Mouse (Mus musculus): Measurements from ENCODE around the gene Msh4.

Gene Msh4

DNA sequence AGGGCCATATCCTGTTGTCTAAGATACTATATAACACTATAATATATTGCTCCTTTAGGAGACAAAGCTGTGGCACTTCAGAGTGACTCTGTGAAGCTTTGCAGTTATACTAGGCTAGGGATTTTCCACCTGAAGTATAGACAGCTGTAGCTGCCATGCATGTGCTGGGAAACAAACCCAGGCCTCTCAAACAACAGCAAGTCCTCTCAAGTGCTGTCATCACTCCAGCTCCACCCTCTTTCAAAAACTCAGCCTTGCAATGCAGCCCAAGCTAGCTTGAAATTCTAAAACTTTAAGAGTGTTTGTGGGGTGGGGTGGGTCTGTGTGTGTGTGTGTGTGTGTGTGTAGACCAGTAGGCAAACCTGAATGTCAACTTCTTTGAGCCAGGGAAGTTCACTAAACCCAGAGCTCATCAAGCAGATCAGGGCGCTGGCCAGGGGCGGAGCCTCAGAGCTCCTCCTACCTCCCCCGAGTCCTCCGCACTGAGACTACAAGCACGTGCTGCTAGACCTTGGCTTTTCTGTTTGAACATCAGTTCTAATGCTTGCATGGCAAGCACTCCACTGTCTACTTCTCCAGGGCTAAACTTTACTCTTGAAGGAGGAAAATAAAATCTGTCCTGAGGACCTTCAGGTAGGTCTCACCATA is 56.4 kb downstream of the Msh4 start:
- in situ Hi-C loops (cut with MboI, MseI) = no loop called here

DNA sequence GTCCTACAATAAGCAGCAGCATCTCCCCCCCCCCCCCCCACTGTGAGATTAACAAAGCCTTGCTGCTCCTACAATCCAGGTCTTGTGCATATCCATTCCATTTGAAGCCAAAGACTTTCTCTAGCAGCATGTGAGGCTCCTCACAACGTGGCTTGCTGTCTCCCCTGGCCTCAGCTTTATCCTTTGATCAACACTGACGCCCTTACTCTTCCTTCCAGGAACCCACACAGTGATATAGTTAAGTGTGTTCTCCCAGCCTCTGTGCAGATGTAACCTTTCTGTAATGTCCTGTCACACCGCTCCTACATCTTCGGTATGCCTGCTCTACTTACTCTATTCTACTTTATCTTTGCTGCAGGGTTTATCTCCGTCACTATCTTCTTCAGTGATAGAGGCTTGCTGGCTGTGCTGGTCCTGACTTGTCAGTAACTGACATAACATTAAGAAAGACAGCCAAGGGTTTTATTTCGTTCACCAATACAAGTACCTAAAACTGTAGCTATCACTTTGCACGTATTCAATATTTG is 58.7 kb downstream of the Msh4 start:
- in situ Hi-C loops (cut with MboI, MseI) = no loop called here

DNA sequence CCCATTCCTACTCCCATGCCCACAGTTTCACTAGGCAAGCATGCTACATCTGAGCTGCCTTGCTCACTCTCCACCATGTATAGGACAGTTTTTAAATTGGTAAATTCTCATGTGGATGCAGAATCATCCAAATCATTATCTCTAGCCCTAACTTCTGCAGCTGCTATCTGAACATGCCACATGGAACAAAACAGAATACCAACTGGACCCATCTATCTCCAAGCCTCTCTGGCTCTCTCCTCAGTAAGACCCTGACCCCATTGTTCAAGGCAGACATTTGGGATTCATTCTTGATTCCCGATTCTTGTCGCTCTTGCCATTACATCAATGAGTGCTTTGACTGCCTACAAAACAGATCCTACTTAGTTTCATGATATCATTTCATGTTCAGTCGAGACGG is 59.8 kb downstream of the Msh4 start:
- in situ Hi-C loops (cut with MboI, MseI) = no loop called here

DNA sequence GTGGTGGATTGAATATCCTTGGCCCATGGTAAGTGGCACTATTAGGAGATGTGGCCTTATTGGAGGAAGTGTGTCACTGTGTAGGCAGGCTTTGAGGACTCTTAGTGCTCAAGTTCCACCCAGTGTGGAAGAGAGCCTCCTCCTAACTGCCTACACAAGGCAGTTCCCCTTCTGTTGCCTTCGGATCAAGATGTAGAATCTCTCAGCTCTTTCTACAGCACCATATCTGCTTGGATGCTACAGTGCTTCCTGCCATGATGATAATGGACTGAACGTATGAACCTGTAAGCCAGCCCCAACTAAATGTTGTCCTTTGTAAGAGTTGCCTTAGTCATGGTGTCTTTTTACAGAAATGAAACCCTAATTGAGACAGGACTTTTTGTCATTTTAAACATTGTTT is 60.4 kb downstream of the Msh4 start:
- in situ Hi-C loops (cut with MboI, MseI) = no loop called here

DNA sequence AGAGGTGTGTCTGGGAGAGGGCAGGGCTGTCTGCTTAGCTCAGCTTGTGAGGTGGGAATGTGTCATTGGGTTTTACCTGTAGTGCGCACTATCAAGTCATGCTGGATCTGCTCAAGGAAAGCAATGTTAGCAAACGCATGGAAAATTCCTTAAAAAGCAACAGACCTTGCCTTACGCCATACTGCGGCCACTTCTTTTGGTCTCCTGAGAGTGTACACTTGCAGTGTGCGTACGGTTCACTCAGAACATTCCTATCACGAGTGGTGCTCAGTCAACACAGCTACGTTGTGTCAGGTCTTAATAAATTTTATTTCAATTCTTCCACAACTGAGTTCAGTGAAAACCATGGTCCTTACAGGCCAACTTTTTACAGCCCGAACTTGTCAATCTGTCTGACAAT is 61.2 kb downstream of the Msh4 start:
- in situ Hi-C loops (cut with MboI, MseI) = no loop called here

DNA sequence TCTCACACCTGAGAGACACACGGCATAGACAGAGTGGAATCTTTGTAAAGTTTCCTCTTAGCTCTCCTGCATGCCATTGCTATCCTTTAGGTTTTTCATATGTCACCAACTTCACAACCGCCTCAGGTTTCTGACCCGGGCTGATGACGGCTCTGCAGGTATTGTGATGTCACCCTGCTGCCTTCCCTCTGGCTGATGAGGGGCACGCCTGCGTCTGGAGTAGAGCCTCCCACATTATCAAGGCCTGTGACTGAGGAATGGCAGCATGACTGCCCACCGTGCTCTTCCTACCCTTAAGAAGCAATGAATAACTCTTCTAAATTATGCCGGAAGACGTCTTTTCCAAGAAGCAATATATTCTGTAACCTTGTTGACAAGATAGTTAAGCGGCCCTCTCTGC is 61.9 kb downstream of the Msh4 start, which contains the start of gene Asb17:
Gene Asb17 (plus strand): TSS at position 180 of the 400 bp plus-strand sequence.
- in situ Hi-C loops (cut with MboI, MseI) = no loop called here

DNA sequence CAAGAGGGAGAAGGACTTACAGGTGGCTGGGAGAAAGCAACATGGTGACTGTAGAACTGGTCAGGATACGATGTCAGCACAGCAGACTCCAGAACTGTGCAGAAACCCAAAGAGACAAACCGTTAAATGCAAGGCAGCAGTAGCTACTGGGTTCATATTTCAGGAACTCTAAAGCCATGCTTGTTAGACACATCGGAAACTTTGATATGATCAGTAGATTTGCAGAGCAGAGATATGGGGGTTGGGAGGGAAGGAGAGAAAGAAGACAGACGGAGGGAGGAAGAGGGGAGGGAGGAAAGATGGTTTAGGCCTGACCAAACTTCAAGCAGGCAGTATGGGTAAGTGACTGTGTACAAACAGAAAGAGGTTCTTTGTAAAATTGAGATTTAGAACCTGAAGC is 68.3 kb downstream of the Msh4 start:
- in situ Hi-C loops (cut with MboI, MseI) = loop anchor here (10.0 kb wide), 1 partner anchor 1947 kb away; no protein-coding TSS in a partner anchor

DNA sequence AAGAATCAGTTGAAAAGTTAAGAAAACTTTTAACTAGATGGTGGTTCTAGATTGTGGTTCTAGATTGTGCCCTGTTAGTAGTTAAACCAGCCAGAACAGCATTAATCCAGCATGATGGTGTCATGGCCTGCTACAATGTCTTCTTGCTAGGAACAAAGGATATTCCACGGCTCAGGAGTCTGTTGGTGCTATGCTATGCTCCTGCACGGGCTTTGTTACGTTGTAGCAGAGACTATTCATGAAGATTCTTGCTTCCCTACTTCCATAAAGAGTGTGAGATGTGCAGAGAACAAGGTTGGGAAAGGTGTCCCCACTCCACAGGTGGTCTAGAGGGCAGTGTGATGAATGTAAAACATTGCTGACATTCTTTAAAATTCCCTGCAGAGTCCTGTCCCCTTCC is 69.6 kb downstream of the Msh4 start:
- in situ Hi-C loops (cut with MboI, MseI) = loop anchor here (10.0 kb wide), 1 partner anchor 1948 kb away; no protein-coding TSS in a partner anchor

DNA sequence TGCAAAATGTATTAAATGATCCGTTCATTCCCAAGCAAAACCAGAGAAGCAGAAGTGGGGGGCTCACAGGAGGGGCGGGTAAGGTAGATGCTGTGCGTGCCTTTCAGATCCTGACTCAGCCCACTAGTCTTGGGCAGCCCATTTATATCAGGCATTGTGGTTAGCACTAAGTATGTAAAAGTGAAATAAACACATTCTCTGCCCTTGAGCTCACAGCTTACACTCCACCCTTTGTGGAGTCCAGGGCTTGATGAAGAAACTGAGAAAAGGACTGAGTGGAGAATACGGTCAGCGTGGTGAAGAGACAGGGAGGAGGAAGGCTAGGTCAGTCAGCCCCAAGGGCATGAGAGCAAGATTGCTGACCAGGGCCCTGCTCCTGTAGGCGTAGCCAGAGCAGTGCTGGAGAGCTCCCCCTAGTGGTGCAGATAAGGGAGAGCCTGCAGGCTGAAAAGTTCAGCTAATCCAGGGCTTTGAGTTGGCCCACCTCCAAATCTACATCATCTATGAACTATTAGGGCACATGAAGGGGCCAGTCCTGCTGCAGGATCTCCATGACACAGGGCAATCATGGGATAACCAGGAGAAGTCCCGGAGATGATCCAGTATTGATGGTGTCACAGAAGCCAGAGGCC is 70.4 kb downstream of the Msh4 start:
- in situ Hi-C loops (cut with MboI, MseI) = loop anchor here (10.0 kb wide), 1 partner anchor 1949 kb away; no protein-coding TSS in a partner anchor

DNA sequence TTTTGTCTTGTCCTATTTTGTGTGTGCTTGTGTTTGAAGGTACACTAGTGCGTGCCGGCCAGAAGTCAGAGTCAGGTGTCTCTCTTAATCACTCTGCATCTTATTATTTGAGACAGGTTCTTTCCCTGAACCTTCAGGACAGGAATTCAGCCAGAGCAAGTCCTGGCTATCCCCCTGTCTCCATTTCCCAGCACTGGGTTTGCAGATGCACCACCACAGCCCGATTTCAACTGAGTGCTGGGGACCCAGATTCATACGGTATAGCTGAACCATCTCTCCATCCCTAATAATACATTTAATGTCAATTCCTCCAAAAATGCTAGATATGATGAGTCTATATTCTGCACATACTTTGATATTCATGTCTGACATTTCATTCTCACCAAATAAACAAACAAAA is 71.9 kb downstream of the Msh4 start:
- in situ Hi-C loops (cut with MboI, MseI) = loop anchor here (10.0 kb wide), 1 partner anchor 1951 kb away; no protein-coding TSS in a partner anchor

DNA sequence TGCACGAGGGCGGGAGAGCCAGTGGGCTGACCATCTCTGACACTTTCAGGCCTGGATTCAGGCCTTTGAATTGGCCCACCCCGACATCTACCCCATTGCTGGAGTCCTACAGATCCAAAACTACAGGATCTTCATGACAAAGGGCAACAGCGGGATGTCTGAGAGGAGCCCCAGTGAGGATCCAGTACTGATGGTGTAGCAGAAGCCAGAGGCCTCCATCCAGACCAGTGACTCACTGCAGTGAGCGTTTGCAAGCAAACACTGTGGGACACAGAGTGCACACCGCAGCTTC is 73.3 kb downstream of the Msh4 start:
- in situ Hi-C loops (cut with MboI, MseI) = loop anchor here (10.0 kb wide), 1 partner anchor 1952 kb away; no protein-coding TSS in a partner anchor

DNA sequence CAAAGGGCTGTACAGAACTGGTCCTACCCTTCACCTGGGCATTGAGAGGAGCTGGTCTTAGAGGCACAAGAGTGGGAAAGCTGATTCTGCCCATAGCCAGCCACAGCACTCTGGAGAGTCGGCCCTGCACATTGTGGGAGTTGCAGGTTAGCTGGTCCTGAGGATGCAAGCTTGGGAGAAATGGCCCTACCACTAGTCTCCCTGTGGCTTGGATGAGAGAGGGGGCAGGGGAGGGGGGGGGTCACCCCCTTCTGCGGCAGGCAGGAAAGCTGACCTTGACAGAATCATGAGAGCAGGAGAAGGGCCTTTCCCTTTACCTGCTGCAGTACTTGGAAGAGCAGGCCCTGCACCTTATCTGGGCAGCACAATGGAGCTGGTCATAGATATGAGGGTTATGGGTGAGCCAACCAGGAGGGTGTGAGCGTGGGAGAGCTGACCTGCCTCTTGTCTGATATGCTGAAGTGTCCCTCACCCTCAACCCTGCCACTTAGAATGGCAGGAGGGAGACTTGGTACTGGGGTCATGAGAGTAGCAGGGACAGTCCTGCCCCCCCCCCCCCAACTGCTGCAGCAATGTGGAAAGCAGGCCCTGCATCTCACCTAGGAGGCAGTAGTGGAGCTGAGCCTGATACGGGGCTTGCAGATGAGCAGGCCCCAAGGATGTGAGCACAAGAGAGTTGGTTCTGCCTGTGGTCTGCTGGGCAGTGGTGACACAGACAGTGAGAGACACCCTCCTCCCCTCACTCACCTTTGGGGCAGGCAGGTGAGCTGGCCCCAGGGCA is 73.9 kb downstream of the Msh4 start:
- in situ Hi-C loops (cut with MboI, MseI) = loop anchor here (10.0 kb wide), 1 partner anchor 1953 kb away; no protein-coding TSS in a partner anchor

DNA sequence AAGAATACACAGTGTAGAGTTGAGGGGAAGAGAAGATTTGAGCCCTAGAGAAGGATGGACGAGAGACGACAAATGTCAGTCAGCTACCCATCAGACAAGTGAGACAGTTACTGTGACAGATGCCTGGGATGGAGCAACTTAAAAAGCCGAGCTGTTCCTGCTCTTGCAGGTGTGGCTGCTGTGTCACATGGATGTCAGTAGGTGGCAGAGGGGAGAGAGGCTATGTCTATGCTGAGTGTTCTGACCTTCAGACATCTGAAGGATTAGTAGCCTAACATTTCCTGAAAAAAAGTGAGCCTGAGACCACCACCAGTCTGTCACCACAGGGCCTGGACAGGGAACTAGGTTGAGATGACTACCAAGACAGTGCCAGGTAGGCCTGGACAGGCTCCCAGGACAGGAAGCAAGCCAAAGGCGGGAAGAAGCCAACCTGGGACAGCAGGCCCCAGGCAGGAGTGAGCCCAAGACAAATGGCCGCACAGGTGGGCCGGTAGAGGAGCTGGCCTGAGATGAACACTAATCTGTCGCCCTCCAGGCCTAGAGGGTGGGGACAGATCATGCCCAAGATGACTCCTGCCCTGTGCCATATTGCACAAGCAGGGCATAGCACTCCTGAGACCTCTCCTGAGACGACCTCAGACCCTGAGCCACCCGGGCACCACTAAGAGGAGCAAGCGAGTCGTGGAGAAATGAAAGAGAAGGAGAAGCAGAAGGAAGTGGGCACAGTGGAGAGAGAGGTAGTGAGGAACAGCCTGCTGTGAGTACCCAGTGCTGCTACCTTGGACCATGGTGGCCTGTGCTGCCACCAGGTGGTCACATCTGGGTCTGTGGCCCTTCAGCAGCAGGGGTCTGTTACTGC is 74.7 kb downstream of the Msh4 start:
- in situ Hi-C loops (cut with MboI, MseI) = loop anchor here (10.0 kb wide), 1 partner anchor 1954 kb away; no protein-coding TSS in a partner anchor

DNA sequence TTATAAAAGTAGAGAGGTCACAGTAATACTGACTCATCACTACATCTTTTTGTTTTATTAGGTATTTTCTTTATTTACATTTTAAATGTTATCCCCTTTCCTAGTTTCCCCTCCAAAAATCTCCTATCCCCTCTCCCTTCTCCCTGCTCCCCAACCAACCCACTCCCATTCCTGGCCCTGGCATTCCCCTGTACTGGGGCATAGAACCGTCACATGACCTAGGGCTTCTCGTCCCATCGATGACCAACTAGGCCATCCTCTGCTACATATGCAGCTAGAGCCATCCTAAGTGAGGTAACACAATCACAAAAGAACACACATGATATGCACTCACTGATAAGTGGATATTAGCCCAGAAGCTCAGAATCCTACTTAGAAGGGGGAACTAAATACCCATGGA is 76.2 kb downstream of the Msh4 start:
- in situ Hi-C loops (cut with MboI, MseI) = loop anchor here (10.0 kb wide), 1 partner anchor 1955 kb away; no protein-coding TSS in a partner anchor

DNA sequence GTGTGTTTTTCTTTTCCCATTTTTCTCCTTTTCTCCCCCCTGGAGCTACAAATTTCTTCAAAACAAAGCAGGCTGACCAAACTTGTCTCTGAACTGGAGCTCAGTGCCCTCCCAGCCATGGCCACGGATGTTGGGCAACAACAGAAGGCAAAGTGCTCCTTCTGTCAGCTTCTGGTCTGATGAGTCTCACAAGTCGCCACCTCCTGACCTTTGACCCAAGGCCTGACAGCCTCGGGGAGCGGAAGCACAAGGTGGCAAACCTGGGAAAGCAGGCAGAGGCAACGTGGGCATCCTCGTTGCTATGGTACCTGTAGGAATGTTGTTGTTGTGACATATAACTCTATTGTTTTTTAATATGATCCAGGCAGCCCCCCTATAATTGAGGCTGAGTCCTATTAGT is 79.3 kb downstream of the Msh4 start:
- in situ Hi-C loops (cut with MboI, MseI) = no loop called here

DNA sequence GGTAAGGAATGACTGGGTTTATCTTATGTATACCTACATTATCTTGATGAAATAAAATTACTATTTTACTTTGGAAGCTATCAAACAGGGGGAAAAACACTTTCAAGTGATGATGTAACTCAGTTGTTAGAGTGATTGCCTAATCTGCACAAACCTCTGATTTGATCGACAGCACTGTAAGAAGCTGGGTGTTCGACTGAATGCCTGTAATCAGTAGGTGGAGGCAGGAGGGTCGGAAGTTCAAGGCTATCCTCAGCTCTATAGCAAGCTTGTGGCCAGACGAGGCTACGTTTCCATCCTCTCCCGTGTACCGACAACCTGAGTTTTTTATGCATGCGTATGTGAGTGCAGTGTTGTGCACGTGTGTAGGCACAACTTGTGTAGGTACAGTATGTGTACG is 80.7 kb downstream of the Msh4 start:
- in situ Hi-C loops (cut with MboI, MseI) = no loop called here

DNA sequence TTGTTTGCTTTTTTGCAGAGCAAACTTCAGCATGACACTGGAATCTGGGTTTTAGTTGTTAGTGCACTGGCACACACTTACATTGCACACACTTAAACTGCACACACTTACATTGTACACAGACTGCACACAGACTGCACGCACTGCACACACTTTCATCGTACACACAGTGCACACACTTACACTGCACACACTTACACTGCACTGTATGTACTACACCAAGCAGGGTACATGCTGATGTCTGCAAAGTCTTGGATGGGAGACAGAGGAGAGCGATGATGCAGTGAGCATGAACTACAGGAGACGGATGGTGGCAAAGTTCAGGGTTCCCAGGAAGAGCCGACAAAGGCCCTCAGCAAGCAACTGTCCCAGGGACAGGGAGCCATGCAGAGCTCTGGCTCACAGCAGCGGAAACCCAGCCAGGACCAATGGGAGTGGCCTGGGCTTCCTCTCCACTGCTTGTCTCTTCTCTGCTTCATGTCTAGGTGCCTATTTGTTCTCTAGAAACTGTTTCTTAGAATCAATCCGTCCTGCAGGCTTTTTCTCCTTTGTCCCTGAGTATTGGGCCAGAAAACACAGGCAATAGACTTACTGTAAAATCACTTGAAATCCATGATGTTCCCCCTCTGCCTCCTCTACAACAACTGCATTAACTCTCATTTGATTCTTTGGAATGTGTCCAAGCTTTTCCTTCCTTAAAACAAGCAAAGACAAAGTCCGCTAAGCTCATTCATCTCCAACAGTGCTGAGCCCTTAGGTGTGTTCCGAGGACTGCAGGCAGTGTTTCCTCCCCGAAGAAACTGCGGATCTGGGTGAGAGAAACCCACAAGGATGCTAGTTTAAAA is 82.0 kb downstream of the Msh4 start:
- in situ Hi-C loops (cut with MboI, MseI) = no loop called here

DNA sequence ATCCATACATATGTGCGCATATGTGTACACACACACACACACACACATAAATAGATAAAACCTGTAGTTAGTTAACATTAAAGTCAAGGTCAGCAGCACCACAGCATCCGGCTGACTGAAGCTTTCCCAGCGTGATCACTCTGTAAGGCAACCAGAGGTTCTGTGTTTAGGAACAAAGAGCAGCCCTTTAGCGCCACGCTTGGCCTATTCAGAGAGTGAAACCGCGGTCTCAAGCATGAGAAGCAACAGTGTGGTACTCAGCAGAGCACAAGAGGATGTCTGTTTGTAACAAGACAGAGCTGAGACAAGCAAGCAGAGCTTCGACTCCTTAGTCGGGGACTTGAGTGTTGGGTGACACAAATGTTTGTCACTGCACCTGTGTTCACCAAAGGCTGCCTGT is 86.5 kb downstream of the Msh4 start:
- in situ Hi-C loops (cut with MboI, MseI) = no loop called here

DNA sequence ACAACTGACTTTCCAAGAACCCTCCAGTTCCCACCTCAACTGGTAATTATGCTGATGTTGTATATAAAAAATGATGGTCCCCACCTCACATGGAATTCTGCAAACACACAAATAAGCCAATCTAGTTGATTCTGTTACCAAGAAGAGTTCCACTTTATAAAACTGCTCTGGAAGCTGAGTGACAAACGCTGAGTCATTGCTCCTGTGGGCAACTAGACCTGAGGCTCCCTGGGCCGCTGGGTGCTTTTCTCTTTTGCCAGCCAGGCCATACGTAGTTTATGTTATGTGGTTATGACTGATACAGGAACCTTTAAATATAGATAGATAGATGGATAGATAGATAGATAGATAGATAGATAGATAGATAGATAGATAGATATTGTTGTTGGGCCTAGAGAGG is 87.2 kb downstream of the Msh4 start:
- in situ Hi-C loops (cut with MboI, MseI) = no loop called here

DNA sequence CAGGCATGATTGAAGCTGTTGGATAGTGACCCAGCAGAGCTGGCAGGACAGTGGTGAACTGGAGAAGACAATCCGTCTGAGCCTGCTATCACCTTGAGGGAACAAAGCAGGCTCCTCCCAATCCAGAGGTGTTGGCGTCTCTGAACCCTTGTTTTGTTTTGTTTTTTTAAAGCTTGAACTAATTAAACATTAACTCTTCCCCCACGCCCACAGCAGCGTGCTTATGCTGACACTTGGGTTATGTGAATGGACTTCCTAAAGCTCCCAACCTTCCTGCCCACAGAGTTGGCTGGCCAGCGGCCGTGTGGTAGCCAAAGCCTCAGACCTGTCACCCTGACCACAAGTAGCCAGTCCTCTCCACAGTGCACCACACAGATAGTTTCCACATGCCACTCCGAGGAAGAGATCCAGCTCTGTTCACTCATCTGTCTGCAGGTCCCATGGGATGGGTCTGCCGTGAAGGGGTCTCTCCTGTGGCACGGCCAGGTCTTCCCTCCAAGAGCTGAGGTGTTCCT is 88.5 kb downstream of the Msh4 start:
- in situ Hi-C loops (cut with MboI, MseI) = no loop called here

Data from regulatory T cell (primary cell).